Mouse (Mus musculus): ENCODE results near the gene Gpx1. TPM values are rescaled to one million over a fixed set of nuclear protein-coding genes. Genes with fewer than 3 reads are reported as not detected.

Gene Gpx1
- polyA plus RNA-seq, 1 experiment from 2014 or later = 429 TPM

DNA sequence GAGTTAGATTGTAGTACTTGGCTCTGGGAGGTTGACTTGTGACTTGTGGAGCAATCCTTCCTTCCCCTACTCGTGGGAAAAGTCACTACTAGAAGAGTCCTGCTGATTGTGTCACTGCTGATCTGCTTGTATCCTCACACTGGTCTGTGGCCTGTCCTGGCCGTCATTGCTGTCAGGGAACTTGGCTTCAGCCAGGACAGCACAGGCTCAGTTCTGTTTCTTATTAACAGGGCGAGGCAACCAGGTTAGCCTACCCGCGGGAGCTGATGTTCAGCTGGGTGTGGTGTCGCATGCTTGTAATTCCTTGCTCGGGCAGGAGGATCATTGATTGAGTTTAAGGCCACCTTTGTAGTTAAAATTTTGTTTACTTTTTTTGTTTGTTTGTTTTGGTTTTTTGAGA, 46.3 kb downstream of the Gpx1 start:
- 88% methylated on average over 7 of the region's 7 CpGs for WGBS
- H3K9ac ChIP-seq = no peak overlapping the region
- no peak overlapping the region for H3K4me3 ChIP-seq
- H3K36me3 ChIP-seq (replicated peaks) = peaks cover 82% of the 10 kb centered on the region
- H3K27ac ChIP-seq = no peak overlapping the region
- H3K4me1 ChIP-seq = no peaks in the 10 kb centered on the region
- no peak for ATAC-seq (replicated peaks)
- no peaks in the 10 kb centered on the region for H3K9me3 ChIP-seq
- H3K27me3 ChIP-seq (replicated peaks) = no peaks in the 10 kb centered on the region
- H3K4me2 ChIP-seq = no peak overlapping the region

DNA sequence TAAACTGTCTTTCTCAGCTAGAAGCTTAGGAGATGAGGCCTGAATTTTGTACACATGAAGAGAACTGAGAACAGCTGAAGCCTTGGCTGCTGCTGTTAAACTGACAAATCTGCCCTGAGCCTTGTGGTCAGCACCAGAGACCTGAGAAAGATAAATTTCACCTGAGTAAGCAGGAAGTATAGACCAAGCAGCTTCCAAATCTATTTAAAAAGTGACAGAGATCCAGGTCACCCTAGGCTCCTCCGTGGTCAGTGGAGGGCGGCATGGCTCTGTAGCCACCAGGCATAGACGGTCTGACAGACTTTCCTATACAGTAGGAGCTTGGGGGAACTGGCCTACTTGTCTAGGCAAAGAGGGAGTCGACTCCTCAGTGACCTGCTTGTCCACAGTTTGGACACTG, 48.1 kb downstream of the Gpx1 start:
- Histone ChIP-seq H3K4me3 (no peak overlapping the region), H3K9me3 (no peaks in the 10 kb centered on the region), H3K9ac (no peak overlapping the region), H3K27ac (no peak overlapping the region), H3K4me1 (no peaks in the 10 kb centered on the region), H3K27me3 (replicated peaks) (no peaks in the 10 kb centered on the region), H3K4me2 (no peak overlapping the region), H3K36me3 (replicated peaks) (peaks cover 81% of the 10 kb centered on the region)
- 88% methylated on average over 4 of the region's 4 CpGs for WGBS
- ATAC-seq (replicated peaks) = no peak

DNA sequence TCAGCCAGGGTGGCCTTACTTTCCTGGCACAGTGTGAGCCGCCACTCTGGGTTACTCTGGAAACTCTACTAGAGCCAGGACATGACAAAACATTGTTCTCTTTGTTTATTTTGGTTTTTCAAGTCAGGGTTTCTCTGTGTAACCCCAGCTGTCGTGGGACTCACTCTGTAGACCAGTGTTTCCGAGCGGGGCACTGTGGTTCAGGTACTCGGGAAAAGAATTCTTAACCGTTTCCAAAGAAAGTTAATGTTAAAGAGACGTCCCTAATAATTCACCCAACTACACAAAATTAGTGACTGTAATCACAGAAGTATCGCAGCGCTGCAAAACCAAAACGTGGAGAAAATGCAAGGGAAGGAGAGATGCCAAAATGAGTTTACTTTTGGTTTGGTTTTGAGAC, 49.9 kb downstream of the Gpx1 start:
- Histone ChIP-seq H3K9me3 (no peaks in the 10 kb centered on the region), H3K9ac (no peak overlapping the region), H3K4me1 (no peaks in the 10 kb centered on the region), H3K27me3 (replicated peaks) (no peaks in the 10 kb centered on the region), H3K36me3 (replicated peaks) (peaks cover 80% of the 10 kb centered on the region), H3K4me3 (no peak overlapping the region), H3K4me2 (no peak overlapping the region), H3K27ac (no peak overlapping the region)
- ATAC-seq (replicated peaks) = no peak
- WGBS = 89% methylated on average over 10 of the region's 10 CpGs

DNA sequence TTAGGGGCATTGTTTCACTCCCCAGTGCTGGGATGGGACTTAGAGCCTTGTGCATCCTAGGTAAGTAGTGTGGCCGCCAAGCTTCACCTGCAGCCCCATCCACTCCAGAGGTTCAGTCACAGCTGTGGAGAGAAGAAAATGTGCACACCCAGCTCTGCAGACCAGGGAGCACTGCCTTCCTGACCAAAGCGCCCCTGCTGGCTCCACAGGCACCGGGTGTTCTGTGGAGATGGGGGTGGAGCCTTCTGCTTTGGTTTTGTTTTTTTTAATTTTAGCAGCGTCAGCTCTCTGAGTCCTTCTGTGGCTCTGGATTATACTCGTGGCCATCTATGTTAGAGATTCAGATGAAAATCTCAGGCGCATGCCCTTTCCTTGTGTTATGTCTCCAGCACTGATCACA, 50.5 kb downstream of the Gpx1 start:
- WGBS = 80% methylated on average over 6 of the region's 6 CpGs
- Histone ChIP-seq H3K4me1 (no peaks in the 10 kb centered on the region), H3K36me3 (replicated peaks) (peaks cover 76% of the 10 kb centered on the region), H3K4me2 (no peak overlapping the region), H3K9me3 (no peaks in the 10 kb centered on the region), H3K4me3 (no peak overlapping the region), H3K27me3 (replicated peaks) (no peaks in the 10 kb centered on the region), H3K27ac (no peak overlapping the region), H3K9ac (no peak overlapping the region)
- no peak for ATAC-seq (replicated peaks)

Other genes starting within 250 kb of the Gpx1 start
- gene Apeh, start 244.3 kb upstream of the Gpx1 start, polyA plus RNA-seq (2015; fragmentation: Nextera tagmentation; extraction: Ambion mirVana) = 54.7 and 61.3 TPM in 2 replicates
- 11.1 TPM in 2 replicates for gene Bsn, start 148.5 kb upstream of the Gpx1 start, polyA plus RNA-seq (2015; fragmentation: Nextera tagmentation; extraction: Ambion mirVana)
- gene Dag1, start 74.9 kb upstream of the Gpx1 start, polyA plus RNA-seq (2015; fragmentation: Nextera tagmentation; extraction: Ambion mirVana) = 69.3 and 75.5 TPM in 2 replicates
- gene Nicn1, start 48.5 kb upstream of the Gpx1 start, polyA plus RNA-seq (2015; fragmentation: Nextera tagmentation; extraction: Ambion mirVana) = 129 and 149 TPM in 2 replicates
- 28.9 and 32.1 TPM in 2 replicates for gene Amt, start 42.0 kb upstream of the Gpx1 start, polyA plus RNA-seq (2015; fragmentation: Nextera tagmentation; extraction: Ambion mirVana)
- 251 and 257 TPM in 2 replicates for gene Rhoa, start 32.8 kb upstream of the Gpx1 start, polyA plus RNA-seq (2015; fragmentation: Nextera tagmentation; extraction: Ambion mirVana)
- 51.4 and 54.9 TPM in 2 replicates for gene Tcta, start 32.7 kb upstream of the Gpx1 start, polyA plus RNA-seq (2015; fragmentation: Nextera tagmentation; extraction: Ambion mirVana)
- 149 and 151 TPM in 2 replicates for gene Usp4, start 8.9 kb downstream of the Gpx1 start, polyA plus RNA-seq (2015; fragmentation: Nextera tagmentation; extraction: Ambion mirVana)
- 2.4 and 2.7 TPM in 2 replicates for gene 1700102P08Rik, start 53.9 kb downstream of the Gpx1 start, polyA plus RNA-seq (2015; fragmentation: Nextera tagmentation; extraction: Ambion mirVana)
- gene Ccdc36, start 89.6 kb downstream of the Gpx1 start, polyA plus RNA-seq (2015; fragmentation: Nextera tagmentation; extraction: Ambion mirVana) = 1.7 and 1.8 TPM in 2 replicates
- not detected in 2 replicates for gene BC048562, start 97.6 kb downstream of the Gpx1 start, polyA plus RNA-seq (2015; fragmentation: Nextera tagmentation; extraction: Ambion mirVana)
- gene Ccdc71, start 121.6 kb downstream of the Gpx1 start, polyA plus RNA-seq (2015; fragmentation: Nextera tagmentation; extraction: Ambion mirVana) = 70.2 and 71.4 TPM in 2 replicates
- 82.8 and 87.3 TPM in 2 replicates for gene Klhdc8b, start 122.7 kb downstream of the Gpx1 start, polyA plus RNA-seq (2015; fragmentation: Nextera tagmentation; extraction: Ambion mirVana)
- gene Lamb2, start 140.8 kb downstream of the Gpx1 start, polyA plus RNA-seq (2015; fragmentation: Nextera tagmentation; extraction: Ambion mirVana) = 19.1 and 22.7 TPM in 2 replicates
- gene Usp19, start 151.7 kb downstream of the Gpx1 start, polyA plus RNA-seq (2015; fragmentation: Nextera tagmentation; extraction: Ambion mirVana) = 87.1 and 94.3 TPM in 2 replicates
- gene Qars, start 168.8 kb downstream of the Gpx1 start, polyA plus RNA-seq (2015; fragmentation: Nextera tagmentation; extraction: Ambion mirVana) = 64.0 and 64.6 TPM in 2 replicates
- 132 and 133 TPM in 2 replicates for gene Qrich1, start 177.9 kb downstream of the Gpx1 start, polyA plus RNA-seq (2015; fragmentation: Nextera tagmentation; extraction: Ambion mirVana)
- 101 TPM in 2 replicates for gene Impdh2, start 221.4 kb downstream of the Gpx1 start, polyA plus RNA-seq (2015; fragmentation: Nextera tagmentation; extraction: Ambion mirVana)
- 75.2 and 76.8 TPM in 2 replicates for gene Ndufaf3, start 228.5 kb downstream of the Gpx1 start, polyA plus RNA-seq (2015; fragmentation: Nextera tagmentation; extraction: Ambion mirVana)
- 336 and 351 TPM in 2 replicates for gene Dalrd3, start 231.0 kb downstream of the Gpx1 start, polyA plus RNA-seq (2015; fragmentation: Nextera tagmentation; extraction: Ambion mirVana)
- 404 and 429 TPM in 2 replicates for gene Wdr6, start 239.8 kb downstream of the Gpx1 start, polyA plus RNA-seq (2015; fragmentation: Nextera tagmentation; extraction: Ambion mirVana)